Mouse (Mus musculus) embryonic facial prominence, embryonic 11.5 days (tissue): ENCODE measurements at regions not wholly inside any gene's neighbourhood (a gene's known extent, or its start where the extent isn't known, plus 50 kb on each side); places are given as distances from the start of the nearest gene placed in this dataset.

Source experiments
- ATAC-seq: fragments of 200-750 bp; cut with Nextera tagmentation; replicated peaks from 2 replicates; pipeline ENCODE4 v1.8.0; 2017; ENCODE audit warnings: low read depth; ENCODE audit not compliant: insufficient number of reproducible peaks, low FRiP score, low TSS enrichment
- DNase-seq: peaks from one replicate; pipeline ENCODE4 v3.0.0-alpha.2; 2015; ENCODE audit warnings: low spot score
- H3K27ac ChIP-seq: fragments of 300-500 bp; sonication (generic); replicated peaks from 2 replicates; pipeline ENCODE4 v1.5.1; 2014; ENCODE audit warnings: mild to moderate bottlenecking, low read depth, low read length, control low read depth
- H3K27me3 ChIP-seq: fragments of 300-500 bp; sonication (generic); 2 replicates; pipeline ENCODE4 v1.6.1; 2014; ENCODE audit warnings: mild to moderate bottlenecking, low read length, moderate library complexity, mixed read lengths; ENCODE audit not compliant: control insufficient read depth, insufficient read depth
- H3K36me3 ChIP-seq: fragments of 300-500 bp; sonication (generic); replicated peaks from 2 replicates; pipeline ENCODE4 v1.6.1; 2014; ENCODE audit warnings: low read depth, mild to moderate bottlenecking, low read length, moderate library complexity, mixed read lengths; ENCODE audit not compliant: control insufficient read depth, insufficient read depth
- H3K4me1 ChIP-seq: fragments of 300-500 bp; sonication (generic); 2 replicates; pipeline ENCODE4 v1.6.1; 2014; ENCODE audit warnings: low read length, mixed read lengths; ENCODE audit not compliant: control insufficient read depth, insufficient read depth
- H3K4me2 ChIP-seq: fragments of 300-500 bp; sonication (generic); 2 replicates; pipeline ENCODE4 v1.6.1; 2014; ENCODE audit warnings: low read depth, mild to moderate bottlenecking, control low read depth, low read length, moderate library complexity
- H3K4me3 ChIP-seq: fragments of 300-500 bp; sonication (generic); 2 replicates; pipeline ENCODE4 v1.5.1; 2014; ENCODE audit warnings: low read depth, low read length, control low read depth
- H3K9ac ChIP-seq: fragments of 300-500 bp; sonication (generic); replicated peaks from 2 replicates; pipeline ENCODE4 v1.6.1; 2014; ENCODE audit warnings: mild to moderate bottlenecking, control low read depth, low read length
- H3K9me3 ChIP-seq: fragments of 300-500 bp; sonication (generic); replicated peaks from 2 replicates; pipeline ENCODE4 v1.6.1; 2016; ENCODE audit warnings: mild to moderate bottlenecking, low read length, inconsistent platforms, mixed read lengths; ENCODE audit not compliant: control insufficient read depth
- WGBS: fragments of 180-500 bp; shearing (Covaris S2); extraction: QIAGEN DNeasy Blood & Tissue Kit; methylation state at CpG from one replicate; pipeline ENCODE4 v1.1.7; 2014; 5-methylcytosine and 5-hydroxymethylcytosine counted together

DNA sequence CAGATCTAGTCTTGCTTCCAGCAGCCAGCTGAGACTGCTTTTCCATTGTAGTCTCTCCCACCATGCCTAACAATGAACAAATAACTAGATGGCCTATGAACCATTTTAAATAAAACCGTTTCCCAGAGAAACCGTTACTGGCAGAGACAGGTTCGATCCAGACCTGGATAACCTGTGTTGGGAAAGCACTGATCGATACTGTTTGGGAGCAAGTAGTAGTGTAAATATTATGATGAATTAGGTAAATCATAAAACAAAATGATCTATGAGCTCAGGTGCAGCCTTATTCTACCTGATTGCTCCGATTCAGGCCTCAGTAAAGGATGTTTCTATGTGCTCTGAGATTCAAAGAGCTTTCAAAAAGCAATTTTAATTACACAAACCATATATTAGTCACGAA, 211.9 kb upstream of the Nr5a2 start:
- DNase-seq, result no peak
- 92% methylated on average over 6 of the region's 6 CpGs for WGBS

GRCm38 (mm10) chr1:137171451-137171850, 211.2 kb upstream of the Nr5a2 start:
- no peak for ATAC-seq
- H3K27ac ChIP-seq, result no peak overlapping the region
- H3K27me3 ChIP-seq, result no peaks in the 10 kb centered on the region
- H3K9me3 ChIP-seq, result no peaks in the 10 kb centered on the region
- no peak overlapping the region for H3K9ac ChIP-seq
- DNase-seq, result no peak
- H3K36me3 ChIP-seq, result no peaks in the 10 kb centered on the region
- 85% methylated on average over 5 of the region's 5 CpGs for WGBS
- H3K4me2 ChIP-seq, result no peak overlapping the region
- no peaks in the 10 kb centered on the region for H3K4me1 ChIP-seq
- no peak overlapping the region for H3K4me3 ChIP-seq

More for the DNA sequence above, 211.9 kb upstream of the Nr5a2 start:
- Histone ChIP-seq H3K9ac (no peak overlapping the region), H3K4me3 (no peak overlapping the region), H3K27ac (no peak overlapping the region), H3K4me1 (no peaks in the 10 kb centered on the region), H3K27me3 (no peaks in the 10 kb centered on the region), H3K4me2 (no peak overlapping the region), H3K9me3 (no peaks in the 10 kb centered on the region), H3K36me3 (no peaks in the 10 kb centered on the region)
- no peak for ATAC-seq

DNA sequence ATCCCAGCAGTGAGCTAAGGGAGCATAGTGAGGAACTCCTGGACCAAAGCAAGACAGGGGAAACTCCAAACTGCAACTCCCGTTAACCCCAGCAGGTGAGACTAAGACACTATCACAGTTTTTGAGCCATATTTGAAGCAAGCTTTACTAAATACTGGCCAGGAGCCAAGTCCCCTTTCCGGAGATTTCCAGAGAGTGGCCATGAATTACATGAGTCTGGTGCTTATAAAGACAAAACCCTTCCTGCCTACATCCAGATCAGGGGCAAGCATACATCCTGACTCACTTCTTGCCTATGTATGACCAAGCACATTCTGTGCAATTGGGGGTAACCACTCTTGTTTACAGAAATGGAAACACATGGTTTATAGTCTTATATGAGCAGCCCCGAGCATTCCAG, 187.6 kb upstream of the Nr5a2 start:
- H3K27ac ChIP-seq, result no peak overlapping the region
- H3K9me3 ChIP-seq, result no peaks in the 10 kb centered on the region
- no peaks in the 10 kb centered on the region for H3K36me3 ChIP-seq
- ATAC-seq (no peak), DNase-seq (no peak)
- no peaks in the 10 kb centered on the region for H3K4me1 ChIP-seq
- no peak overlapping the region for H3K4me3 ChIP-seq
- H3K9ac ChIP-seq, result no peak overlapping the region
- 85% methylated on average over 3 of the region's 3 CpGs for WGBS
- no peak overlapping the region for H3K4me2 ChIP-seq
- H3K27me3 ChIP-seq, result no peaks in the 10 kb centered on the region

DNA sequence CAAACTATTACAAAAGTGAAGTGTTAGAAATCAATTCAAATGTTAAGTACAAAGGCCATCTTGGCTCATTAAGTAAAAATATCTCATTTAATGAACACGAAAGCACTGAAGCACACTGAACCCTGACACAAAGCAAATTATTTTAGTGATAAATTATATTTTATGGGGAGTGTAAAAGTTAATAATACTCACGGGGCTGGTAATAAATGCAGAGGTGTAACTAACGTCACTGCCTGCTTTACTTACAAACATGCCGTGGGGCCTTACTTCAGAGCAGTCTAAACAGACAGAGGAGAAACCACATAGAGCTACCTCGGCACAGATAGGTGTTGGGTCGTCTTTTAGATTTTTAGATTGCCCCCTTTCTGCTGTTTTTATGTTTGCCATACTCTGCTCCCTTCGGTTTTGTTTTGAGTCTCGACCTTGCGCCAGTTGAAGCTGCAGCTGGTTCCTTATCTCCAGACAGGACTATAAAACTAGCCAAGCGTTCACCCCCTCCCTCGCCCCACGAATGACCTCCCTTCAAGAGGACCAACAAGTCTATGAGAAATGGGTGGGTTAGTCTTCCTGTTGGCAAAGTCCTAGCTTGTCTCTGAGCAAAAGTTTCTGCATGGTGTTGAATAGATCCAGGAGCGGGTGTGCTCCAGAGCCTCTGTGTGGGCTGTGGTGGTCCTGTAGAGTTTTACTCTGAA, 181.8 kb upstream of the Nr5a2 start:
- Histone ChIP-seq H3K4me1 (no peaks in the 10 kb centered on the region), H3K4me3 (no peak overlapping the region), H3K4me2 (no peak overlapping the region), H3K36me3 (no peaks in the 10 kb centered on the region), H3K9ac (no peak overlapping the region), H3K27ac (no peak overlapping the region), H3K9me3 (no peaks in the 10 kb centered on the region), H3K27me3 (no peaks in the 10 kb centered on the region)
- 87% methylated on average over 13 of the region's 13 CpGs for WGBS
- ATAC-seq (no peak), DNase-seq (no peak)

DNA sequence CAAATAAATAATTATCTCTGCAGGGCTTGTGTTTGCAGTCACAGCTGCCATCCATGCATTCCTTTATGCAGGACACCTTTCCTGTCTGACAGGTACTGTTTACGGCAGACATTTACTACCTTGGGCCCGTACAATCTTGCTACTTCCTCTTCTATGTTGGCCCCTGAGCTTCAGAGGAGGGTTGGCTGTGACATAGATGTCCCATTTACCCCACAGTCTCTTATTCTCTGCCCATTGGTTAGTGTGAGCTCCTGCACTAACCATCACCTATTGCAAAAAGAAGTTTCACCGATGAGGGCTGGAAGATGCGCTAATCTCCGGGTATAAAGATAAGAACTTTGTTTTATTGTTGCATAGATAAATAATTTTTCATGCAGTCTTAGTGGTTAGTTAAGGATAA, 181.1 kb upstream of the Nr5a2 start:
- no peak overlapping the region for H3K4me2 ChIP-seq
- H3K4me1 ChIP-seq, result no peaks in the 10 kb centered on the region
- no peak overlapping the region for H3K27ac ChIP-seq
- H3K9me3 ChIP-seq, result no peaks in the 10 kb centered on the region
- DNase-seq, result no peak
- 91% methylated on average over 5 of the region's 5 CpGs for WGBS
- no peak for ATAC-seq
- H3K27me3 ChIP-seq, result no peaks in the 10 kb centered on the region
- no peaks in the 10 kb centered on the region for H3K36me3 ChIP-seq
- H3K9ac ChIP-seq, result no peak overlapping the region
- H3K4me3 ChIP-seq, result no peak overlapping the region

GRCm38 (mm10) chr1:137136156-137136555, 175.9 kb upstream of the Nr5a2 start:
- H3K4me2 ChIP-seq, result no peak overlapping the region
- no peaks in the 10 kb centered on the region for H3K4me1 ChIP-seq
- no peak overlapping the region for H3K27ac ChIP-seq
- H3K27me3 ChIP-seq, result no peaks in the 10 kb centered on the region
- WGBS, result 84% methylated on average over 7 of the region's 7 CpGs
- no peak overlapping the region for H3K9ac ChIP-seq
- ATAC-seq, result no peak
- H3K36me3 ChIP-seq, result no peaks in the 10 kb centered on the region
- H3K9me3 ChIP-seq, result no peaks in the 10 kb centered on the region
- no peak overlapping the region for H3K4me3 ChIP-seq
- no peak for DNase-seq

DNA sequence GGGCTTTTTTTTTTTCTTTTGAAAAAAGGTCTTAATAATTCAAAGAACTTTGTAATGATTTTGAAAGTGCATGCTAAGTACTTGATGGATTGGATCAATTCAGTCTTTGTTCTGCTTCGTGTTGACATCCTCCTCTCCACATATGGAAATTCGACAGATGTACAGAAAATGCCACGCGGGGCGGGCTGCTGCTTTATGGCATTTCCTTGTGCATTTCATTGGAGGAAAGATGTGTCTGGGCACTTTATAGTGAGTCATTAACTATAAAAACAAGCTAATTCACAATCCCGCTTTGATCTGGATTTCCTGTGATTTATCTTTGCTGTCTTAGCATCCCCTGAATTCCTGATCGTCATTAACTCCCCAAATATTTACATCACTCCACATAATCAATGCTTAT, 173.5 kb upstream of the Nr5a2 start:
- DNase-seq (no peak), ATAC-seq (no peak)
- no peaks in the 10 kb centered on the region for H3K27me3 ChIP-seq
- H3K4me1 ChIP-seq, result no peaks in the 10 kb centered on the region
- no peaks in the 10 kb centered on the region for H3K36me3 ChIP-seq
- H3K4me3 ChIP-seq, result no peak overlapping the region
- H3K9ac ChIP-seq, result no peak overlapping the region
- no peaks in the 10 kb centered on the region for H3K9me3 ChIP-seq
- 67% methylated on average over 7 of the region's 7 CpGs for WGBS
- H3K4me2 ChIP-seq, result no peak overlapping the region
- no peak overlapping the region for H3K27ac ChIP-seq

DNA sequence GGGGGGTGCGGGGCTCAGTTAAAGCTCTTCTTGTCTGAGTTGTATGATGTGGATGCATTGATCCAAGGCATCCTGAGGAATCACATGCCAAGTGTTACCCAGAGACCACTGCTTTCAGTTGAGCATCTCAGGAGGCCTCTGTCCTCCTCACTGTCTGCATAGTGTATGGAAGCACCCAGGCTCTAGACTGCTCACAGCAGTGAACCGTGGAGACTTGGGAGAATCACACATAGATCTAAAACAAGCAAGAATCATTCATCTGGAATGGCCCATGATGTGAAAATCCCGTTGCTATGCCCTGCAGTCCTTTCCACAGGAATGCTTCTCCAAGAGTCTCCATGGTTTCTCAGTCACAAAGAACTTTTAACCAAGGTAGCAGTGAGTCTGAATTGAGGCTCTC, 170.0 kb upstream of the Nr5a2 start:
- no peak for DNase-seq
- H3K4me3 ChIP-seq, result no peak overlapping the region
- no peaks in the 10 kb centered on the region for H3K9me3 ChIP-seq
- ATAC-seq, result no peak
- H3K36me3 ChIP-seq, result no peaks in the 10 kb centered on the region
- H3K27ac ChIP-seq, result no peak overlapping the region
- no peaks in the 10 kb centered on the region for H3K27me3 ChIP-seq
- H3K9ac ChIP-seq, result no peak overlapping the region
- no peak overlapping the region for H3K4me2 ChIP-seq
- no peaks in the 10 kb centered on the region for H3K4me1 ChIP-seq
- WGBS, result 81% methylated on average over 3 of the region's 3 CpGs
